Mouse (Mus musculus): ENCODE data around the gene Myo7a. TPM values are rescaled to one million over a fixed set of nuclear protein-coding genes. Genes with fewer than 3 reads are reported as not detected.

The Myo7a gene
- total and polyA plus RNA-seq, 3 experiments: 11.3 to 28.0 (median 12.9) TPM

GRCm38 (mm10) chr7:98145402-98145801, 26.1 kb upstream of the Myo7a start, which contains the start of gene Omp:
TSS of gene Omp (minus strand) at chr7:98145502.
- TF ChIP-seq JUND (conservative IDR thresholded peaks at IDR 0.05; ENCODE audit: low read depth, low read length) (no peak), ELF1 (IDR thresholded peaks at IDR 0.05; ENCODE audit: low read depth, low read length) (no peak), SIN3A (IDR thresholded peaks at IDR 0.05; ENCODE audit: low read length) (no peak), CTCF (conservative IDR thresholded peaks at IDR 0.05 in 1 of 2, IDR thresholded peaks at IDR 0.05 in 1 of 2; ENCODE audit: low read depth in 2 of 2, low read length in 2 of 2) (no peak), CHD1 (IDR thresholded peaks at IDR 0.05; ENCODE audit: low read depth, low read length) (no peak), IRF4 (IDR thresholded peaks at IDR 0.05; ENCODE audit: low read depth, low read length) (no peak), TBP (conservative IDR thresholded peaks at IDR 0.05; ENCODE audit: low read depth, low read length) (no peak), POLR2A (IDR thresholded peaks at IDR 0.05; ENCODE audit: low read depth, low read length) (no peak), MXI1 (IDR thresholded peaks at IDR 0.05; ENCODE audit: low read depth, low read length) (no peak), TCF12 (IDR thresholded peaks at IDR 0.05; ENCODE audit: low read depth, low read length) (no peak), MAX (IDR thresholded peaks at IDR 0.05; ENCODE audit: low read length) (no peak), RCOR1 (conservative IDR thresholded peaks at IDR 0.05; ENCODE audit: low read depth, low read length) (no peak), RAD21 (IDR thresholded peaks at IDR 0.05; ENCODE audit: low read depth, low read length) (no peak), UBTF (IDR thresholded peaks at IDR 0.05; ENCODE audit: low read depth, low read length) (no peak), ETS1 (conservative IDR thresholded peaks at IDR 0.05; ENCODE audit: low read depth, low read length) (no peak), ZNF384 (IDR thresholded peaks at IDR 0.05; ENCODE audit: low read depth, low read length) (no peak), KAT2A (IDR thresholded peaks at IDR 0.05; ENCODE audit: insufficient replicate concordance, low read length) (no peak)
- dilution Hi-C loops (cut with MboI; ENCODE audit: extremely low pct_ligation_motif_present, extremely low pct_unique_long_range_greater_than_20kb, low sequenced_read_pairs) (no loop called here), in situ Hi-C loops (cut with MboI; ENCODE audit: low pct_ligation_motif_present, low pct_unique_long_range_greater_than_20kb, low sequenced_read_pairs) (no loop called here)
- peaks cover 17% of the 10 kb centered on the region for H3K27me3 ChIP-seq (replicated peaks)
- H3K4me2 ChIP-seq (ENCODE audit: insufficient read depth, low read depth, poor library complexity, severe bottlenecking): no peak within 1 kb of the TSS
- H3K79me2 ChIP-seq (replicated peaks; ENCODE audit: control insufficient read depth, extremely low read depth, insufficient read depth, poor library complexity, severe bottlenecking): no peaks in the 10 kb centered on the region
- no peaks in the 10 kb centered on the region for H3K9me3 ChIP-seq (replicated peaks; ENCODE audit: low read length)
- H3K27ac ChIP-seq (ENCODE audit: insufficient read depth, low read depth): no peak within 1 kb of the TSS
- DNase-seq (ENCODE audit: extremely low read depth): no peak
- no peak within 1 kb of the TSS for H3K4me3 ChIP-seq (replicated peaks in 1 of 3; ENCODE audit: low read depth in 2 of 3, low read length in 2 of 3, poor library complexity in 1 of 3)
- H3K9ac ChIP-seq (ENCODE audit: insufficient read depth, low read depth): no peak within 1 kb of the TSS
- H3K4me1 ChIP-seq (ENCODE audit: control insufficient read depth in 1 of 2, insufficient read depth in 2 of 2): peaks cover 5 to 9% of the 10 kb centered on the region in 2 experiments
- no peaks in the 10 kb centered on the region for H3K36me3 ChIP-seq (replicated peaks in 1 of 2; ENCODE audit: control insufficient read depth in 1 of 2, insufficient read depth in 1 of 2, low read length in 1 of 2)

- DNase-seq (ENCODE audit: extremely low read depth): no peak
- Histone ChIP-seq H3K4me2 (ENCODE audit: insufficient read depth, low read depth, poor library complexity, severe bottlenecking) (no peak overlapping the region), H3K4me3 (replicated peaks in 1 of 3; ENCODE audit: low read depth in 2 of 3, low read length in 2 of 3, poor library complexity in 1 of 3) (no peak overlapping the region), H3K9me3 (replicated peaks; ENCODE audit: low read length) (no peaks in the 10 kb centered on the region), H3K9ac (ENCODE audit: insufficient read depth, low read depth) (no peak overlapping the region), H3K79me2 (replicated peaks; ENCODE audit: control insufficient read depth, extremely low read depth, insufficient read depth, poor library complexity, severe bottlenecking) (no peaks in the 10 kb centered on the region), H3K27me3 (replicated peaks) (peaks cover 19% of the 10 kb centered on the region), H3K36me3 (replicated peaks in 1 of 2; ENCODE audit: control insufficient read depth in 1 of 2, insufficient read depth in 1 of 2, low read length in 1 of 2) (no peaks in the 10 kb centered on the region), H3K27ac (ENCODE audit: insufficient read depth, low read depth) (no peak overlapping the region), H3K4me1 (ENCODE audit: control insufficient read depth in 1 of 2, insufficient read depth in 2 of 2) (peaks cover 5 to 9% of the 10 kb centered on the region in 2 experiments)
- in situ Hi-C loops (cut with MboI; ENCODE audit: low pct_ligation_motif_present, low pct_unique_long_range_greater_than_20kb, low sequenced_read_pairs): loop anchor here (5.0 kb wide), 1 partner anchor 50 kb away; no protein-coding TSS in a partner anchor
- dilution Hi-C loops (cut with MboI; ENCODE audit: extremely low pct_ligation_motif_present, extremely low pct_unique_long_range_greater_than_20kb, low sequenced_read_pairs): no loop called here
- TF ChIP-seq CHD2 (IDR thresholded peaks at IDR 0.05; ENCODE audit: low read length) (no peak), SIN3A (IDR thresholded peaks at IDR 0.05; ENCODE audit: low read length) (no peak), CHD1 (IDR thresholded peaks at IDR 0.05; ENCODE audit: low read depth, low read length) (no peak), RAD21 (IDR thresholded peaks at IDR 0.05; ENCODE audit: low read depth, low read length) (no peak), EP300 (IDR thresholded peaks at IDR 0.05; ENCODE audit: low read length) (no peak), BHLHE40 (IDR thresholded peaks at IDR 0.05; ENCODE audit: low read depth, low read length) (no peak), JUN (IDR thresholded peaks at IDR 0.05; ENCODE audit: insufficient read depth, low read depth, low read length) (no peak), TCF12 (IDR thresholded peaks at IDR 0.05; ENCODE audit: low read depth, low read length) (no peak), PAX5 (IDR thresholded peaks at IDR 0.05; ENCODE audit: low read length) (no peak), ELF1 (IDR thresholded peaks at IDR 0.05; ENCODE audit: low read depth, low read length) (no peak), MAX (IDR thresholded peaks at IDR 0.05; ENCODE audit: low read length) (no peak), E2F4 (IDR thresholded peaks at IDR 0.05; ENCODE audit: insufficient replicate concordance, low read depth, low read length) (no peak), NELFE (IDR thresholded peaks at IDR 0.05; ENCODE audit: low read depth, low read length) (no peak)
Measured at GRCm38 (mm10) chr7:98142648-98143047, 23.3 kb upstream of the Myo7a start.

Measured in CH12.LX (cell line).